Mouse (Mus musculus) CH12.LX (cell line): ENCODE results near the gene Tead1.

Experiments used
- CHD2 ChIP-seq: IDR thresholded peaks from 2 replicates; pipeline ENCODE4 v1.6.1; 2011; ENCODE audit warnings: low read length, improper control_type of control experiment
- CTCF ChIP-seq, 2 experiments: IDR thresholded peaks in 1 of 2; conservative IDR thresholded peaks in 1 of 2; 2 replicates each; pipeline ENCODE4 v1.5.1; 2011 to 2012; ENCODE audit warnings: low read depth in 2 of 2, low read length in 2 of 2, improper control_type of control experiment in 1 of 2, inconsistent platforms in 1 of 2, mild to moderate bottlenecking in 1 of 2, moderate library complexity in 1 of 2
- MYC ChIP-seq: IDR thresholded peaks from 2 replicates; pipeline ENCODE4 v1.6.1; 2011; ENCODE audit warnings: low read depth, mild to moderate bottlenecking, improper control_type of control experiment, low read length
- POLR2A ChIP-seq: IDR thresholded peaks from 2 replicates; pipeline ENCODE4 v1.6.1; 2011; ENCODE audit warnings: low read depth, mild to moderate bottlenecking, improper control_type of control experiment, low read length
- SIN3A ChIP-seq: IDR thresholded peaks from 2 replicates; pipeline ENCODE4 v1.6.1; 2012; ENCODE audit warnings: low read length, improper control_type of control experiment, inconsistent platforms

DNA sequence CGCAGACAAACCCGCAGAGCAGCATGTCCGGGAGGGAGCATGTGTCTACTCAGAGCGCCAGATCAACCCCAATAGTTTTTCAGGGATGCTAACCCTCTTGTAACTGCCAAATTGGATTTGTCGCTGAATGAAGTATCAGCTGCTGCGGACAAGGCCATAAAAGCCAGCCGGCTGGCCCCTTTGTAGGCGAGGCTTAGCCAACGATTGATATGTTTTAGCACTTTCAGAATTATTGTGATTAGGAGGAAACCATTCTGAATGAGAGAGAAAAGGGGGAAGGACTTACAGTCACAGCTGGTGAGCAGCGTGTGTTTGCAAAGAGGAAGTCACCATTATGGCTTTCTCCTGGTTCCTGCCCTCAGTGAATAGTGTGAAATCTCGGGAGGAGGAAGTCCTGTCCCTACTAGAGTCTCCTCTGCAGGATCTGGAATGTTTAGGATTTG is 146.2 kb downstream of the Tead1 start:
- TF ChIP-seq CHD2: no peak
- no peak for TF ChIP-seq MYC
- TF ChIP-seq CTCF (conservative IDR thresholded peaks at IDR 0.05 in 1 of 2, IDR thresholded peaks at IDR 0.05 in 1 of 2; ENCODE audit: low read depth in 2 of 2, low read length in 2 of 2): no peak
- no peak for TF ChIP-seq SIN3A
- no peak for TF ChIP-seq POLR2A
